8 mouse cellular contexts compared by ENCODE assay signal in the genomic region with DNA sequence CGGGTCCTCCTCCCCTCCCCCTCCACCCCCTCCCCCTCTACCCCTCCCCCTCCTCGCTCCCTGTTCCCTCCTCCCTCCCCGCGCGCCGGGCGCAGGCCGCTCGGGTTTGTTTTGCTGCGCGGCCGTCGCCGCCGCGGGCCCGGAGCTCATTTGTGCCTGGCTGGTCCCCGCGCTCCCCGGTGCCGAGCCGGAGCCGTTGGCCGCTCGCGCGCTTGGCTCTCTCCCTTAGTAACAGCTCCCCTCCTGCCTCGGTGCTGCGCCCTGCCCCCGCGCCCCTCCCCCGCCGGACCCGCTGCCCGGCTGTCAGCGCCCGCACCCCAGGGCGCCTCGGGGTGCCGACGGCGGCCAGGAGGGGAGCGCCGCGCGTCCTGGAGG. TPM values are rescaled to one million over a fixed set of nuclear protein-coding genes. Genes with fewer than 3 reads are reported as not detected.
DNase-seq lines count a peak whose midpoint lies in the region; ATAC-seq and TF ChIP-seq lines count a peak whose summit lies in the region.

TSS of gene Tbl1xr1 (plus strand) at position 92 of the 375 bp plus-strand sequence.

- H3K27me3 ChIP-seq in Patski = no peaks in the 10 kb centered on the region
- H3K27me3 ChIP-seq in hindbrain, embryonic 15.5 days = no peaks in the 10 kb centered on the region

- no peaks in the 10 kb centered on the region for H3K36me3 ChIP-seq in hindbrain, embryonic 15.5 days
- H3K36me3 ChIP-seq in macrophage (ENCODE audit: inconsistent target) = no peaks in the 10 kb centered on the region

- H3K9me3 ChIP-seq in hindbrain, embryonic 15.5 days = no peaks in the 10 kb centered on the region

- H3K4me1 ChIP-seq in hindbrain, embryonic 15.5 days (replicated peaks) = peaks cover 39% of the 10 kb centered on the region

- peaks cover 43% of the 10 kb centered on the region for H3K79me2 ChIP-seq in macrophage (ENCODE audit: inconsistent target)

- CTCF ChIA-PET in Patski (lab: Charles Lee) = interaction anchor here (2.3 to 2.4 kb wide), 2 partner anchors 67 to 141 kb away, joined by 6 to 15 read pairs; no protein-coding TSS in a partner anchor

- H3K9ac ChIP-seq in hindbrain, embryonic 15.5 days = peak within 1 kb of the TSS; percentile 93

- no peak for DNase-seq in Patski (ENCODE audit: low read depth, low spot score)
- peak; percentile 98 to 99 for DNase-seq in cerebellum, postnatal 25 days
- DNase-seq in gastrocnemius, adult 18-20 months (ENCODE audit: low spot score) = peak; percentile 95
- peak; percentile 86 for DNase-seq in left cerebral cortex, adult 11 months (ENCODE audit: low spot score)
- DNase-seq in right cerebral cortex, adult 2 months (ENCODE audit: low spot score in 2 of 2) = peak; percentile 88 to 93
- peak; percentile 94 for DNase-seq in urinary bladder, postnatal 14 days (ENCODE audit: low spot score)

- in situ Hi-C loops in Patski (cut with MboI; ENCODE audit: low pct_unique_long_range_greater_than_20kb) = no loop called here

- TF ChIP-seq CTCF in Patski (IDR thresholded peaks at IDR 0.05) = no peak

- peak within 1 kb of the TSS; percentile 73 for H3K4me3 ChIP-seq in hindbrain, embryonic 15.5 days
- peak within 1 kb of the TSS; percentile 40 for H3K4me3 ChIP-seq in macrophage (ENCODE audit: inconsistent target)

- peak within 1 kb of the TSS; percentile 62 for H3K4me2 ChIP-seq in hindbrain, embryonic 15.5 days

- POLR2A ChIA-PET in Patski (lab: Charles Lee) = interaction anchor here (0.6 to 3.6 kb wide), 4 partner anchors 14 to 619 kb away, joined by 4 to 14 read pairs (median 8); no protein-coding TSS in a partner anchor

- H3K27ac ChIP-seq in hindbrain, embryonic 15.5 days (replicated peaks) = peak within 1 kb of the TSS; percentile 100
- peak within 1 kb of the TSS; percentile 73 for H3K27ac ChIP-seq in macrophage

- peak; percentile 94 for ATAC-seq in Patski
- peak; percentile 90 for ATAC-seq in hindbrain, embryonic 15.5 days (ENCODE audit: low FRiP score, low read depth)

- 0% methylated on average over 28 of the region's 46 CpGs for WGBS in hindbrain, embryonic 15.5 days
- WGBS in macrophage (ENCODE audit: missing documents) = 2% methylated on average over 23 of the region's 46 CpGs

RNA-seq across cellular contexts. Expression of gene Tbl1xr1, which starts in this region (rescaled TPM):
- polyA plus RNA-seq in Patski (2021) (36.5 TPM), macrophage (2018) (17.8 to 28.7 TPM (median 19.1 TPM) in 3 replicates)
- total RNA-seq in gastrocnemius, adult 18-20 months (2021) = 10 to 100 TPM; 52.9 to 55.5 TPM
- 15.7 and 19.4 TPM in 2 replicates for polyA plus RNA-seq in hindbrain, embryonic 15.5 days (2015; fragmentation: Nextera tagmentation; extraction: Ambion mirVana)
- 10 to 100 TPM; 18.2 to 84.1 (median 54.2) TPM for total RNA-seq in macrophage (2018; cell fraction: chromatin; rRNA removed)
- total RNA-seq in macrophage (2018; cell fraction: cytosol; rRNA removed) = 10 to 100 TPM; 39.9 to 76.1 (median 57.6) TPM
- 100 to 1,000 TPM in 2 of 26 experiments, 10 to 100 TPM in 24; 22.8 to 116 (median 64.2) TPM for total RNA-seq in macrophage (2018; cell fraction: nucleus; rRNA removed)
